Mouse (Mus musculus): Measurements from ENCODE around the gene Omp. TPM values are rescaled to one million over a fixed set of nuclear protein-coding genes. Genes with fewer than 3 reads are reported as not detected.
A peak's percentile ranks its signal among the peaks of the same experiment; 100 is the strongest.

The Omp gene
- polyA plus RNA-seq, 1 experiment = 0.35 TPM

DNA sequence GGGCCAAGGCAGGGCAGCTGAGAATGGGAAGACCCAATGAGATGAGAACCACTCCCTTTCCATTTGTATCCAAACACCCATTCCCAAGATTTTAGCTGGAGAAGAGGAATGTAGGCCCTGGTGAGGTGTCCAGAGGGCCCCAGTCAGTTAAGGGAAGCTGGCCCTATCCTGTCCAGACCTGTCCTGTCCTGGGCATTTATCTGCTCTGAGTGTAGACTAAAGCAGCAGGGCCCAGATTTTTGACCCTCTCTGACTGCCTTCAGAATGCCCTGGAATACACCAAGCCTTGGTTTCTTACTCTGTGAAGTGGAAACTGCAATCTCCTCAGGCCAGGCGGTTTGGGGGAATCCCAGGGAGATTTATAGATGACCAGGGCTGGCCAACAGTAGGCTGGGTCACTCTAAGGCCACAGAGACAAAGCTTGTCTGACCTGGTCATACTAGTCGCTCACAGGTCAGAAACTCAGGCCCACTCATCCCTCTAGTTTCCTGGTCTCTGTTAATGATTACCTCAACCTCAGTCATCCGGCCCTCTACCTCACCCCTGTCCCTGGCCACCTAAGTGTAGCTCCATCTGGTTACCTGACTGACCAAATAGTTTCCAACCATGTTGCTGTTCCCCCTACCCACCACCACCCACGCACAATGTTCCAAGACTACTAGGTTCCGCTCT, 33.4 kb upstream of the Omp start:
- Histone ChIP-seq H3K27me3 (ENCODE audit: control insufficient read depth, insufficient read depth, insufficient read length) (no peaks in the 10 kb centered on the region), H3K79me2 (ENCODE audit: control insufficient read depth, insufficient read depth) (no peaks in the 10 kb centered on the region), H3K4me2 (ENCODE audit: low read depth) (peak overlapping the region; percentile 56), H3K36me3 (ENCODE audit: control insufficient read depth, insufficient read depth) (no peaks in the 10 kb centered on the region), H3ac (ENCODE audit: control insufficient read depth, insufficient read length) (peak overlapping the region; percentile 69), H3K4me3 (peak overlapping the region; percentile 37)
- TF ChIP-seq MYOD1 (IDR thresholded peaks at IDR 0.05; ENCODE audit: control insufficient read depth in 1 of 3, insufficient read length in 2 of 3, low read depth in 2 of 3) = no peak
- no peak for TF ChIP-seq TCF12 (IDR thresholded peaks at IDR 0.05; ENCODE audit: insufficient read depth, poor library complexity, severe bottlenecking)
- no peak for TF ChIP-seq CEBPB (IDR thresholded peaks at IDR 0.05; ENCODE audit: insufficient read depth, poor library complexity, severe bottlenecking)
- no peak for TF ChIP-seq MYOG (IDR thresholded peaks at IDR 0.05; ENCODE audit: control insufficient read depth in 1 of 3, insufficient read depth in 1 of 3, insufficient read length in 2 of 3, low read depth in 2 of 3)
- TF ChIP-seq E2F4 (IDR thresholded peaks at IDR 0.05; ENCODE audit: insufficient read depth) = no peak

DNA sequence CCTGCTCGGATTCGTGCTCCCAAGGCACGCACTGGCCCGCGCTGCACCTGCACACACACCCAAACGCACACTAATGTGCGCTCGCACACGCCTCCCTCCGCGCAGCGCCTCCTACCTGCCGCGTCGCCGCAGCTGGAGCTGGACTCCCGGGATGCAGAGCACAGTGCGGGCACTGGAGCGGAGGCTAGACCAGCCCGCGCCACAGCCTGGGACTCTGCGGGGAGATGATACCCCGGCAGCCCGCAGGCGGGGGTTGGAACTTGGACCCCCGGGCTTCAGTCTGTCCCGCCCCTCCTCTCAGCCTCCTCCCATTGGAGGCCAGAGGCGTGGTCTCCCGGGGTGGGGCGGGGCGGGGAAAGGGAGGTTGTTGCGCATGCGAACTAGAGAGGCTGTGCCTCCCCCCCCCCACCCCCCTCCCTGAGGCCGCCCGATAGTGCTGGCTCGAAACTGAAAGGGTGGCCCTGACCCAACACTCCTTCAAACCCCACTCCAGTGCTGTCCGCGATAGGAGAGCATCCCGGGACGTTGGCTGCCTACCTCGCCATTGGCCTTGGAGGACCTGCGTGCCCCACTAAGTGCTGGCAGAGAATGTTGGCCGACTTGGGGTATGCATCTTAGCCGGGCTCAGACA, 32.7 kb upstream of the Omp start, which contains the start of gene Capn5:
Gene Capn5 (minus strand): TSS at position 346 of the 631 bp plus-strand sequence.
- Histone ChIP-seq H3K79me2 (ENCODE audit: control insufficient read depth, insufficient read depth) (no peaks in the 10 kb centered on the region), H3K4me3 (peak within 1 kb of the TSS; percentile 37), H3ac (ENCODE audit: control insufficient read depth, insufficient read length) (peak within 1 kb of the TSS; percentile 69), H3K27me3 (ENCODE audit: control insufficient read depth, insufficient read depth, insufficient read length) (no peaks in the 10 kb centered on the region), H3K36me3 (ENCODE audit: control insufficient read depth, insufficient read depth) (no peaks in the 10 kb centered on the region), H3K4me2 (ENCODE audit: low read depth) (peak within 1 kb of the TSS; percentile 67)
- no peak for TF ChIP-seq USF1 (IDR thresholded peaks at IDR 0.05; ENCODE audit: low read depth)
- no peak for TF ChIP-seq SRF (IDR thresholded peaks at IDR 0.05; ENCODE audit: control insufficient read depth, insufficient read length, low read depth)
- TF ChIP-seq TCF3 (IDR thresholded peaks at IDR 0.05; ENCODE audit: insufficient read length, low read depth) = no peak
- TF ChIP-seq MYOD1 (IDR thresholded peaks at IDR 0.05; ENCODE audit: control insufficient read depth in 1 of 3, insufficient read length in 2 of 3, low read depth in 2 of 3) = no peak
- no peak for TF ChIP-seq E2F4 (IDR thresholded peaks at IDR 0.05; ENCODE audit: insufficient read depth)
- no peak for TF ChIP-seq TCF12 (IDR thresholded peaks at IDR 0.05; ENCODE audit: insufficient read depth, poor library complexity, severe bottlenecking)
- TF ChIP-seq MYOG (IDR thresholded peaks at IDR 0.05; ENCODE audit: control insufficient read depth in 1 of 3, insufficient read depth in 1 of 3, insufficient read length in 2 of 3, low read depth in 2 of 3) = no peak
- TF ChIP-seq POLR2AphosphoS2 (IDR thresholded peaks at IDR 0.05; ENCODE audit: insufficient read length, low read depth) = peak; percentile 25
- TF ChIP-seq REST (IDR thresholded peaks at IDR 0.05; ENCODE audit: insufficient read depth, insufficient read length) = no peak
- no peak for TF ChIP-seq CEBPB (IDR thresholded peaks at IDR 0.05; ENCODE audit: insufficient read depth, poor library complexity, severe bottlenecking)
- TF ChIP-seq MAX (IDR thresholded peaks at IDR 0.05; ENCODE audit: low read depth) = no peak
- TF ChIP-seq POLR2A (IDR thresholded peaks at IDR 0.05; ENCODE audit: insufficient read length, low read depth) = peak; percentile 20

DNA sequence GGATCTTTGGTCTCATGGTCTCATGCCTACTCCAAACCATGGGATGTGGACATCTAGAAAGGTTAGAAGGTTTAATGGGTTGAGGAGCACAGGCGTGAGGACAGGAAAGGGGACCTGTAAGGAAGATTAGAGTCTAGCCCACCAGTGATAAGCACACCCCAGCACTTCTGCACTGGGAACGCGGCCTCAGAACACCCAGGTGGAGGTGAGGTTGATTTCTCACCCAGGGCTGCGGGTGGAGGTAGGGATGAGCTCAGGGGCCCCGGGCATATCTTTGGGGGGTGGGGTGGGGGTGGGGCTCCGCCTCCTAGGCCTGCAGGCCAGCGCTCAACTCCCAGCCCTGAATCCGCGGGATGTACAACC, 32.2 kb upstream of the Omp start:
- peak overlapping the region; percentile 69 for H3ac ChIP-seq (ENCODE audit: control insufficient read depth, insufficient read length)
- H3K4me2 ChIP-seq (ENCODE audit: low read depth) = peak overlapping the region; percentile 67
- no peaks in the 10 kb centered on the region for H3K27me3 ChIP-seq (ENCODE audit: control insufficient read depth, insufficient read depth, insufficient read length)
- TF ChIP-seq E2F4 (IDR thresholded peaks at IDR 0.05; ENCODE audit: insufficient read depth) (no peak), TCF3 (IDR thresholded peaks at IDR 0.05; ENCODE audit: insufficient read length, low read depth) (no peak), TCF12 (IDR thresholded peaks at IDR 0.05; ENCODE audit: insufficient read depth, poor library complexity, severe bottlenecking) (no peak), SRF (IDR thresholded peaks at IDR 0.05; ENCODE audit: control insufficient read depth, insufficient read length, low read depth) (no peak), CEBPB (IDR thresholded peaks at IDR 0.05; ENCODE audit: insufficient read depth, poor library complexity, severe bottlenecking) (no peak), MYOG (IDR thresholded peaks at IDR 0.05; ENCODE audit: control insufficient read depth in 1 of 3, insufficient read depth in 1 of 3, insufficient read length in 2 of 3, low read depth in 2 of 3) (no peak), POLR2A (IDR thresholded peaks at IDR 0.05; ENCODE audit: insufficient read length, low read depth) (no peak), MYOD1 (IDR thresholded peaks at IDR 0.05; ENCODE audit: control insufficient read depth in 1 of 3, insufficient read length in 2 of 3, low read depth in 2 of 3) (no peak)
- H3K79me2 ChIP-seq (ENCODE audit: control insufficient read depth, insufficient read depth) = no peaks in the 10 kb centered on the region
- no peaks in the 10 kb centered on the region for H3K36me3 ChIP-seq (ENCODE audit: control insufficient read depth, insufficient read depth)
- H3K4me3 ChIP-seq = peak overlapping the region; percentile 37

DNA sequence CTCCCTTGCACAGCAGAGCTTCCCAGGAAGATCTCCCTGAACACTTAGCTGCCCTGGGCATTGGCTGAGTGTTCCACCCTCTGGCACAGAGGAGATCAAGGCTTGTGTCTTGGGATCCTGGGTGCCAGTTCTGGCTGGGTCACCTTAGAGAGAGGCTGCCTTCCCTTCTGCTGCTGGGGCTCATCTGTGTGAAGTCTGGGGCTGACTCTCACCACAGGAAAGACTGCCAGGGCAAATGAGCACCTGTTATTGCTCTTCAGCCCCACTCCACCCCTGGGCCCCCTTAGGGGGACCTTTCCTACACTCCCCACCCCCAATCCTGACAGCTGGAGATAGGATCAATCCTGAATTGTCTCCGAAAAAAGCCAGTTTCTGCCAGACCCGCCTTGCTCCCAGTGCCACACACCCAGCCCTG, 31.8 kb upstream of the Omp start:
- Histone ChIP-seq H3K79me2 (ENCODE audit: control insufficient read depth, insufficient read depth) (no peaks in the 10 kb centered on the region), H3ac (ENCODE audit: control insufficient read depth, insufficient read length) (no peak overlapping the region), H3K27me3 (ENCODE audit: control insufficient read depth, insufficient read depth, insufficient read length) (no peaks in the 10 kb centered on the region), H3K36me3 (ENCODE audit: control insufficient read depth, insufficient read depth) (no peaks in the 10 kb centered on the region), H3K4me3 (peak overlapping the region; percentile 37), H3K4me2 (ENCODE audit: low read depth) (peak overlapping the region; percentile 67)
- TF ChIP-seq E2F4 (IDR thresholded peaks at IDR 0.05; ENCODE audit: insufficient read depth) (no peak), TCF3 (IDR thresholded peaks at IDR 0.05; ENCODE audit: insufficient read length, low read depth) (no peak), MYOG (IDR thresholded peaks at IDR 0.05; ENCODE audit: control insufficient read depth in 1 of 3, insufficient read depth in 1 of 3, insufficient read length in 2 of 3, low read depth in 2 of 3) (no peak), POLR2AphosphoS2 (IDR thresholded peaks at IDR 0.05; ENCODE audit: insufficient read length, low read depth) (no peak), CEBPB (IDR thresholded peaks at IDR 0.05; ENCODE audit: insufficient read depth, poor library complexity, severe bottlenecking) (no peak), POLR2A (IDR thresholded peaks at IDR 0.05; ENCODE audit: insufficient read length, low read depth) (no peak), TCF12 (IDR thresholded peaks at IDR 0.05; ENCODE audit: insufficient read depth, poor library complexity, severe bottlenecking) (no peak), MAX (IDR thresholded peaks at IDR 0.05; ENCODE audit: low read depth) (no peak), SRF (IDR thresholded peaks at IDR 0.05; ENCODE audit: control insufficient read depth, insufficient read length, low read depth) (no peak)

Data from myocyte (in vitro differentiated cells).